Mouse (Mus musculus) lung, embryonic 15.5 days (tissue): ENCODE measurements around the gene Crls1. TPM values are rescaled to one million over a fixed set of nuclear protein-coding genes. Genes with fewer than 3 reads are reported as not detected.

Experiments
- ATAC-seq: fragments of 200-750 bp; cut with Nextera tagmentation; 2 replicates; pipeline ENCODE4 v1.8.0; 2017; ENCODE audit warnings: moderate number of reproducible peaks, borderline replicate concordance; ENCODE audit not compliant: low FRiP score, low TSS enrichment; ENCODE audit errors: extremely low read depth
- H3K27ac ChIP-seq: fragments of 300-500 bp; sonication (generic); 2 replicates; pipeline ENCODE4 v1.5.1; 2015; ENCODE audit warnings: moderate library complexity, mild to moderate bottlenecking, inconsistent platforms
- H3K27me3 ChIP-seq: fragments of 300-500 bp; sonication (generic); 2 replicates; pipeline ENCODE4 v1.6.1; 2015; ENCODE audit warnings: inconsistent platforms
- H3K36me3 ChIP-seq: fragments of 300-500 bp; sonication (generic); 2 replicates; pipeline ENCODE4 v1.6.1; 2015; ENCODE audit warnings: inconsistent platforms
- H3K4me1 ChIP-seq: fragments of 300-500 bp; sonication (generic); 2 replicates; pipeline ENCODE4 v1.6.1; 2015; ENCODE audit warnings: inconsistent platforms
- H3K4me2 ChIP-seq: fragments of 300-500 bp; sonication (generic); 2 replicates; pipeline ENCODE4 v1.6.1; 2015; ENCODE audit warnings: inconsistent platforms, mild to moderate bottlenecking, moderate library complexity
- H3K4me3 ChIP-seq: fragments of 300-500 bp; sonication (generic); 2 replicates; pipeline ENCODE4 v1.5.1; 2015; ENCODE audit warnings: mild to moderate bottlenecking, inconsistent platforms
- H3K9ac ChIP-seq: fragments of 300-500 bp; sonication (generic); 2 replicates; pipeline ENCODE4 v1.6.1; 2015; ENCODE audit warnings: inconsistent platforms
- H3K9me3 ChIP-seq: fragments of 300-500 bp; sonication (generic); 2 replicates; pipeline ENCODE4 v1.6.1; 2016; ENCODE audit warnings: inconsistent platforms
- WGBS: fragments of 180-500 bp; shearing (Covaris S2); methylation state at CpG from one replicate; pipeline ENCODE4 v1.1.7; 2015; 5-methylcytosine and 5-hydroxymethylcytosine counted together
- polyA plus RNA-seq: library from polyadenylated mRNA; unstranded; fragments of >200 nt; fragmentation: Nextera tagmentation; extraction: Ambion mirVana; gene quantifications from 2 replicates; pipeline ENCODE4 v1.2.1, GENCODE M21; 2015

Crls1 gene
- polyA plus RNA-seq, 1 experiment from 2014 or later, result 23.0 TPM

DNA sequence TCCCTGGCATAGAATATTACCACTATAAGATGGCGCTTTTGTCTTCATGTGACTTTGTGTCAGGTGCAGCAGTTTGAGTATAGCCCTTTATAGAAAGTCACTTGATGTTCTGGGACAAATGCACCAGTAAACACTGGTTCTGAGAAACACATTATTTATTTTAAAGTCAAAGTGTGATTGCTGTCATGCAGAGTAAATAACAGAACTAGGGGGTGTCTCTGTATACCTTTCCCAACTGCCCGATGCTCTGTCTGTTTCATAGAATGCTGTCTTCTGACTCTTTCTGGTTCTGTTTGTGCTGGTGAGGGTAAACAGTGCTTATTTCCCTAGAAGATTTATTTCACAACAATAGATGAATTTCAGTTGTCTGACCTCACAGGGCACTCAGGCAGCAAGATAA, 16.9 kb downstream of the Crls1 start:
- 83% methylated on average over 2 of the region's 2 CpGs for WGBS
- H3K36me3 ChIP-seq, result peaks cover 18% of the 10 kb centered on the region
- no peak overlapping the region for H3K4me3 ChIP-seq
- H3K9me3 ChIP-seq, result no peaks in the 10 kb centered on the region
- H3K9ac ChIP-seq, result no peak overlapping the region
- H3K27ac ChIP-seq, result no peak overlapping the region
- H3K27me3 ChIP-seq, result no peaks in the 10 kb centered on the region
- H3K4me1 ChIP-seq, result no peaks in the 10 kb centered on the region
- no peak for ATAC-seq
- no peak overlapping the region for H3K4me2 ChIP-seq

GRCm38 (mm10) chr2:132867521-132867920, 21.1 kb downstream of the Crls1 start:
- WGBS, result 70% methylated on average over 5 of the region's 5 CpGs
- no peaks in the 10 kb centered on the region for H3K27me3 ChIP-seq

DNA sequence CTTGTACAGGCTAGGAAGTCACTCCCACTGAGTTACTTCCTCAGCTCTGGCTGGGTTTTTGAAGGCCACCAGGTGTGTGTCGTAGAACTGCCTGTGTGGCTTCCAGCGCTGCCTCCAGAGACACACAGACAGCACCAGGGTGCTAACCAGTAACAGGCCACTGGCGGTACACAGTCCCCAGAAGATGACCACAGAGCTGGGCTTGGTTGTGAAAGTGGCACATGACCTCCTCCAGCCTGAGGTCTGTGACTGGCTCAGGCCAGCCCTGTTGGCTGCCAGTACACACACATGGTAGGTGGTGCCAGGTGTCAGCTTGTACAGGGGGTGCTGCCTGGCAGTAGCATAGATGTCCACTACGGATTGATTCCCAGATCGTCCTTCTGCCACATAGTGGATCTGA, 23.2 kb downstream of the Crls1 start:
- Histone ChIP-seq H3K36me3 (peaks cover 12% of the 10 kb centered on the region), H3K4me1 (0 out of 2 replicates have a peak, but pooled peaks cover 3% of the 10 kb centered on the region), H3K9ac (no peak overlapping the region), H3K4me2 (no peak overlapping the region), H3K9me3 (no peaks in the 10 kb centered on the region), H3K4me3 (no peak overlapping the region), H3K27me3 (no peaks in the 10 kb centered on the region), H3K27ac (no peak overlapping the region)
- ATAC-seq, result no peak
- 84% methylated on average over 5 of the region's 5 CpGs for WGBS

More at GRCm38 (mm10) chr2:132867521-132867920, 21.1 kb downstream of the Crls1 start:
- H3K36me3 ChIP-seq, result peaks cover 18% of the 10 kb centered on the region
- no peaks in the 10 kb centered on the region for H3K4me1 ChIP-seq
- H3K9me3 ChIP-seq, result no peaks in the 10 kb centered on the region
- no peak overlapping the region for H3K27ac ChIP-seq
- no peak overlapping the region for H3K4me2 ChIP-seq
- no peak for ATAC-seq
- H3K9ac ChIP-seq, result no peak overlapping the region
- H3K4me3 ChIP-seq, result no peak overlapping the region

- WGBS, result 61% methylated on average over 4 of the region's 4 CpGs
Observed at GRCm38 (mm10) chr2:132870286-132870685, 23.8 kb downstream of the Crls1 start.

GRCm38 (mm10) chr2:132871663-132872062, 25.2 kb downstream of the Crls1 start:
- Histone ChIP-seq H3K27me3 (no peaks in the 10 kb centered on the region; the same call in 1 of the 2 replicates), H3K4me2 (no peak overlapping the region), H3K4me3 (no peak overlapping the region), H3K36me3 (peaks cover 8% of the 10 kb centered on the region; the same call in 1 of the 2 replicates), H3K27ac (no peak overlapping the region), H3K9me3 (no peaks in the 10 kb centered on the region), H3K4me1 (0 out of 2 replicates have a peak, but pooled peaks cover 3% of the 10 kb centered on the region), H3K9ac (no peak overlapping the region)
- 63% methylated on average over 3 of the region's 3 CpGs for WGBS
- no peak for ATAC-seq

More at GRCm38 (mm10) chr2:132870286-132870685, 23.8 kb downstream of the Crls1 start:
- H3K9ac ChIP-seq, result no peak overlapping the region
- no peaks in the 10 kb centered on the region for H3K27me3 ChIP-seq
- no peak overlapping the region for H3K4me3 ChIP-seq
- H3K9me3 ChIP-seq, result no peaks in the 10 kb centered on the region
- H3K36me3 ChIP-seq, result peaks cover 12% of the 10 kb centered on the region; the same call in 1 of the 2 replicates
- no peak for ATAC-seq
- H3K27ac ChIP-seq, result no peak overlapping the region
- no peak overlapping the region for H3K4me2 ChIP-seq
- 0 out of 2 replicates have a peak, but pooled peaks cover 3% of the 10 kb centered on the region for H3K4me1 ChIP-seq

DNA sequence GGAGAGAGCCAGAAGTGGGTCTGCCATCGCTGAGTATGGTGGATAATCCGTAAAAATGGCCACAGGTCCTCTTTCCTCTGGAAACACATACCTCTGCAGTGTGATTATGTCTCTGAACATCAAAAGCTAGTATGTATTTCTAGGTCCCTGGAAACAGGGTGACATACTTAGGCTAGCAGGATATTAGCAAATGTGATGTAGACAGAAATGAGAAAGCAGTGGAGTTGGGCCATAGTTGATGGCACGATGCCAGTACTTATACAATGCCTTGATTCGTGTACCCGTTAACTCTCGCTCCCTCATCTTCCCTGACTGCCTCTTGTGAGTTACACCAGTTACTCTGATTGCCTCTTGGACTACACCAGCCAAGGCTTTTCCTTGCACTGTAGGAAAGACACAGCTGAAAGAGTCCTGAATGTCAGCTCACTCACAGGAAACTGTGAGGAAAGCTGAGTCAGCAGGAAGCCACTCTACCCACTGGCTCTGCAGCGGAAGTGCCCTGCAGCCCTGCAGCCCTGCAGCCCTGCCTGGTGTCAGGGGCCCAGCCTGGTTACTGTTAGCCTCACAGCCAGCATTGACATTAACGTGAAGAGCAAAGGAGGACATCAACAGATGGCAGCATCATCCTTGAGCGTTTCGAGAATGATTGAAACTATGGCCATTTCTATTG, 27.3 kb downstream of the Crls1 start:
- no peak for ATAC-seq

DNA sequence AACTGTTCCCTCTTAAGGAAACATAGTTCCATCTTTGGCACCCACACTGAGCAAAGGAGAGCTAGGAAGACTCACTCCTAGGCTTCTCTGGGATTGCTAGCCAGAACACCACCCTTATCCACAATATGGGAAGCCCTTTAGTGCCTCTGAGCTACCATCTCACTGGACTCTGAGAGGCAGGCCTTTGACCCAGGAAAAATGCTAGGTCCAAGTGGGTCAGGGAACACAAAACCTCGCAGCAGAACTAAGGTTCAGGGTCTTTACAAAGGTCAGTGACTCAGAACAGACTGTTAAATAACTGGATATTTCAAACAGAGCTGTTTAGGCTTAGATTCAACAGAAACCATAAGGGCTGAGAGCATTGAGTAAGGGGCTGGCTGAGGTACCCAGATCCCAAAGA, 30.5 kb downstream of the Crls1 start:
- peaks cover 14% of the 10 kb centered on the region; the same call in 1 of the 2 replicates for H3K4me1 ChIP-seq
- H3K9ac ChIP-seq, result no peak overlapping the region
- no peaks in the 10 kb centered on the region for H3K36me3 ChIP-seq
- H3K4me2 ChIP-seq, result no peak overlapping the region
- peaks cover 36% of the 10 kb centered on the region for H3K27me3 ChIP-seq
- ATAC-seq, result no peak
- no peak overlapping the region for H3K4me3 ChIP-seq
- H3K9me3 ChIP-seq, result no peaks in the 10 kb centered on the region
- 48% methylated on average over 1 of the region's 1 CpGs for WGBS
- H3K27ac ChIP-seq, result no peak overlapping the region

More for the DNA sequence above, 27.3 kb downstream of the Crls1 start:
- Histone ChIP-seq H3K27ac (no peak overlapping the region), H3K36me3 (no peaks in the 10 kb centered on the region), H3K27me3 (peaks cover 15% of the 10 kb centered on the region), H3K4me3 (no peak overlapping the region), H3K4me1 (0 out of 2 replicates have a peak, but pooled peaks cover 3% of the 10 kb centered on the region), H3K9me3 (no peaks in the 10 kb centered on the region), H3K9ac (no peak overlapping the region), H3K4me2 (no peak overlapping the region)
- WGBS, result 65% methylated on average over 10 of the region's 10 CpGs

- H3K4me3 ChIP-seq, result peak overlapping the region; percentile 47
- ATAC-seq, result peak; percentile 55; the same call in 1 of the 2 replicates
- no peaks in the 10 kb centered on the region for H3K9me3 ChIP-seq
- H3K4me1 ChIP-seq, result peaks cover 12% of the 10 kb centered on the region; the same call in 1 of the 2 replicates
- H3K9ac ChIP-seq, result peak overlapping the region; percentile 36; the same call in 1 of the 2 replicates
- H3K27me3 ChIP-seq, result peaks cover 36% of the 10 kb centered on the region
- peak overlapping the region; percentile 95 for H3K4me2 ChIP-seq
- H3K36me3 ChIP-seq, result no peaks in the 10 kb centered on the region
- WGBS, result under 1% methylated on average over 58 of the region's 58 CpGs
- no peak overlapping the region for H3K27ac ChIP-seq
Observed at GRCm38 (mm10) chr2:132879261-132880044, 33.0 kb downstream of the Crls1 start.

DNA sequence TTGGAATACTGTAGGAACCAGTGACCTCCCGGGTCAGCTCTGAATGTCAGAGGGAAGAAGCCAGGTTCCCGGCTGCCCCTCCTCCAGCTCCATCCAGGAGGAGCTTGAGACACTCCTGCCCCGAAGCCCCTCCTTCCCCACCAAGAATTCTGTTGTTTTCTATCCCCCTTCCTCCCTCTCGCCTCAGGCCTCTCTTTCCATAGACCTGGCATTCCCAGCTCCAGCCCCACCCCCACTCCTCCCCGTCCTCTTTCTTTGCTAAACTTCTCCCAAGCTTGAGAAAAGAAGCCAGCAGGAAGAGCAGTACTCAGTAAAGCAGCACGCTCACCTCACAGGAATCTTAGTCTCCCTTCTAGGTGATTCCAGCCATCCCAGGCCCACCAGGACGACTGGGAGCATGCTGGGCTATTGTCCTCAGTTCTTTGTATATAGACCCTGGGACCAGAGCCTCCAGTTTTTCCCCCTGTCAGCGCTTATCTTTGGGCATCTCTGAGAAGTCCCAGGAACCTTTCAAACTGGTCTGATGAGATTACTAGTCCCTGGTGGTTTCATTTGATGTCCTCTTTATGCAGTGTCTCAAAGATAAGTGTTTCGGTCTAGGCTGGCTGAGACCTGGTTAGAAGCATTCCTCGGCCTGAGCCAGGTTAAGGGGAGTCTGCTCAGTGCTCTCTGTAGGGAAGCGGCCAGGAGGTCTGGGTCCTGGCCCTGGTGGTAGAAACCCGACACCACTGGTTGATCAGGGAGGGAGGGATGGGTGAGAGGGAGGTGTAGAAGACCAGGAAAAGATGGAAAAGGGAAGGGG, 34.6 kb downstream of the Crls1 start, which contains the start of gene Lrrn4:
TSS of gene Lrrn4 (minus strand) at position 48 of the 802 bp plus-strand sequence.
- Histone ChIP-seq H3K27ac (no peak within 1 kb of the TSS), H3K9me3 (no peaks in the 10 kb centered on the region), H3K4me1 (peaks cover 12% of the 10 kb centered on the region; the same call in 1 of the 2 replicates), H3K36me3 (no peaks in the 10 kb centered on the region), H3K4me3 (peak within 1 kb of the TSS; percentile 47), H3K9ac (no peak within 1 kb of the TSS), H3K4me2 (peak within 1 kb of the TSS; percentile 95), H3K27me3 (peaks cover 36% of the 10 kb centered on the region)
- WGBS, result 11% methylated on average over 12 of the region's 12 CpGs
- ATAC-seq, result no peak

DNA sequence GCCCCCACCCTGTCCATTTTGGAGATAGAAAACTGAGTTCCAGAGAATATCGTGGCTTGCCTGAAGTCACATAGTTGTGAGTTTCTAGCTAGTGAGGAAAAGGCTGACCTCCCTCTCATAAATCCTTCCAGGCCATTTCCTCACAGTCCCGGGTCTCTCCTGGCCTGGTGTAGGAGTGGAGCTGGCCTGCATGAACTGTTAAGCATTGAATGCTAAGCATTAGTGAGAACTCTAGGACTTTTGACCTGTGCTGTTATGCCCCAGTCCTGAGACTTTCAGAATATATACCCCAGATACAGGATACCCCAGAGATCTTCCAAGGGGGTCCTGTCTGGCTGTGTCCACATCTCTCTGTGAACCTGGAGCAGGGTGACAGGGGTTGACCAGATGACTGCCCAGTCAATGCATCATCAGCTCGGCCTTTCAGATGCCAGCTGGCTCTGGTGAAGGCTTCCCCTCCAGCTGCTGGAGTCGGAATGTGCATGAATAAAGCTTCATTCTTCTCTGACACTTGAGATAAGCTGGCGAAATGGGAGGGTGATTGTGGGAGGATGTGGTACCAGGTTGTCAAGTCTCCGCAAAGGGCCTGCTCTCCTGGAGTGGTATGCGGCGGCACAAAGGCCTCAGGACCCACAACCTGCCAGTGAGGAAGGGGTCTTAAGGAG, 38.0 kb downstream of the Crls1 start:
- no peak for ATAC-seq
- 26% methylated on average over 8 of the region's 8 CpGs for WGBS
- H3K27ac ChIP-seq, result no peak overlapping the region

DNA sequence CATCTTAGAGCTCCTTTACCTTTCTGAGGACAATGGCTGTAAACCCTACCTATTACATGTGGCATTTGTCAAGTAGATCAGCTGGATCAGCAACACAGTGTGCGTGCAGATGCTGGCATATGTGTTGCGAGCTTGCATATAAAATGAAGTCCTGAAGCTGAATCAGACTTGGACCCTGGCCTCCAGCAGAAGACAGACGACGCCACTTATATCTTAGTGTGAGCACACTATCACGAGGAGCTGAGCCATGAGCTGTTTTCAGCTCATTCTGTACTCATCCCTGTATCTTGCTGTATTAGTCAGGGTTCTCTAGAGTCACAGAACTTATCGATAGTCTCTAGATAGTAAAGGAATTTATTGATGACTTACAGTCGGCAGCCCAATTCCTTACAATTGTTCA, 38.8 kb downstream of the Crls1 start:
- WGBS, result 81% methylated on average over 7 of the region's 7 CpGs
- H3K9me3 ChIP-seq, result no peaks in the 10 kb centered on the region
- H3K9ac ChIP-seq, result no peak overlapping the region
- no peak overlapping the region for H3K4me3 ChIP-seq
- H3K4me2 ChIP-seq, result no peak overlapping the region
- peaks cover 7% of the 10 kb centered on the region; the same call in 1 of the 2 replicates for H3K27me3 ChIP-seq
- ATAC-seq, result no peak
- H3K27ac ChIP-seq, result no peak overlapping the region
- no peaks in the 10 kb centered on the region for H3K4me1 ChIP-seq
- no peaks in the 10 kb centered on the region for H3K36me3 ChIP-seq

More for the DNA sequence above, 38.0 kb downstream of the Crls1 start:
- Histone ChIP-seq H3K9me3 (no peaks in the 10 kb centered on the region), H3K4me2 (no peak overlapping the region), H3K4me3 (no peak overlapping the region), H3K27me3 (peaks cover 15% of the 10 kb centered on the region), H3K36me3 (no peaks in the 10 kb centered on the region), H3K9ac (no peak overlapping the region), H3K4me1 (peaks cover 5% of the 10 kb centered on the region; the same call in 1 of the 2 replicates)
